Mouse (Mus musculus) ovary, postnatal 14 days (tissue): ENCODE measurements around the gene Gdf1.
A peak's percentile ranks its signal among the peaks of the same experiment; 100 is the strongest.

Experiments
- DNase-seq: peaks from one replicate; pipeline ENCODE4 v3.0.0; 2022; ENCODE audit warnings: low spot score

Gdf1 gene

DNA sequence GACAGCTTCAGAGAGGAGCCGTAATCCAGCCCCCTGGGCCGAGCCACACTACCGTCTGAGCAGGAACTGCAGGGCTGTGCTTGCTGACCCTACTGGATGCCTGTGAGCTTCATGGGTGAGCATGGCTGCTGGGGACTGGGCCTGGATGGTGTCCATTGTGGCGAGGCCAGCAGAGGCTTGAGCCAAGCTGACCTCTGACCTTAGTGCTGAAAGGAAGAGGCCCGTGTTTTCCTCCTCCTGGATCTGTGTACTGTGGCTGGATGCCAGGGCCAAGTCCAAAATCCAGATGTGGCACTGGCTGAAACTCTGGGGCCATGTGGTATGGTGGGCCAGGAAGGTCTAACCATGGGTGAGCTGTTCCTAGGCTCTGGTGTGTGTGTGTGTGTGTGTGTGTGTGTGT, 34.4 kb downstream of the Gdf1 start:
- peak; percentile 35 for DNase-seq

- DNase-seq, result no peak
Observed at GRCm38 (mm10) chr8:70366588-70366987, 37.0 kb downstream of the Gdf1 start.

DNA sequence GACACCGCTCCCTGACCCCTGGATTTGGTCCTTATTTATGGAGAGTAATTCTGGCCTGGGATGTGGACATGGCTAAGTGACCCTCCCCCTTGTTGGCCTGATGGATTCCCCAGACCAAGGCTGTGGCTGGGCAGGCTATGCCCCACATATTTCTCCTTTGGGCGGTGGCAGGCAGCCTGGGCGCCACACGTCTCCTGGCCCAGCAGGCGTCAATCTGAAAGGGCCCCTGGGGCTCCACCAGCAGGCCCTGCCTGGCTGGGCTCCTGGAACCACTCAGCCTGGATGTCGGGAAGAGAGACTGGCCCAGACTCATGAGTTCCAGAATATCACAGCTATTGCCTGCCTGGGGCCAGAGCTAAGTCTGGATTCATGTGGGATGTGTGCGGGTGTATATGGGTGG, 40.9 kb downstream of the Gdf1 start:
- DNase-seq, result no peak

- DNase-seq, result no peak
Observed at GRCm38 (mm10) chr8:70371951-70372350, 42.3 kb downstream of the Gdf1 start.

GRCm38 (mm10) chr8:70373397-70374317, 44.0 kb downstream of the Gdf1 start, which contains the start of gene Comp:
TSS of gene Comp (plus strand) at chr8:70373558.
- DNase-seq, result no peak

GRCm38 (mm10) chr8:70374318-70374927, 44.8 kb downstream of the Gdf1 start:
- peak; percentile 62 for DNase-seq

GRCm38 (mm10) chr8:70375212-70375859, 45.7 kb downstream of the Gdf1 start:
- DNase-seq, result no peak

- DNase-seq, result no peak
Observed at GRCm38 (mm10) chr8:70376275-70376741, 46.7 kb downstream of the Gdf1 start.

DNA sequence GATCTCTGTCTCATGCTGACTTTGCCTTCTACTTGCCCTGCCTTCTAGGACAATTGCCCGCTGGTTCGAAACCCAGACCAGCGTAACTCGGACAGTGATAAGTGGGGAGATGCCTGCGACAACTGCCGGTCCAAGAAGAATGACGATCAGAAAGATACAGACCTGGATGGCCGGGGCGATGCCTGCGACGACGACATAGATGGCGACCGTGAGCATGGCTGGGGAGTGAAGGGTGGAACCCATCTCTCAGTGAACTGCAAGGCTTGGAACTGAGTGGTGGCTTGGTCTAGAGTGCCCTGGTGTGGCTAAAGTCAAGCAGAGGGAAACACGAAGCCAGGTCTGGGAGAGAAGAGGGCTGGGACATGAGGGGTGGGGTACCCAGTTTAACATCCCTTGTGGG, 47.4 kb downstream of the Gdf1 start:
- DNase-seq, result no peak

- no peak for DNase-seq
Observed at GRCm38 (mm10) chr8:70380069-70380468, 50.5 kb downstream of the Gdf1 start.
